Mouse (Mus musculus): ENCODE data around the gene Fars2.
"Not testable (repeated sequence)": the region's sequence is repeated elsewhere in the genome, so short reads cannot be mapped to it uniquely, and the experiment has no call there.

The Fars2 gene

GRCm38 (mm10) chr13:36366304-36366703 is 249.1 kb downstream of the Fars2 start:
- no peak for DNase-seq (ENCODE audit: low read depth, low spot score)

GRCm38 (mm10) chr13:36367712-36368491 is 250.7 kb downstream of the Fars2 start:
- no peak for DNase-seq (ENCODE audit: low read depth, low spot score)

- no peak for DNase-seq (ENCODE audit: low read depth, low spot score)
Measured at GRCm38 (mm10) chr13:36368799-36369198, 251.6 kb downstream of the Fars2 start.

GRCm38 (mm10) chr13:36369400-36369799 is 252.2 kb downstream of the Fars2 start:
- DNase-seq (ENCODE audit: low read depth, low spot score) = no peak

- DNase-seq (ENCODE audit: low read depth, low spot score) = no peak
Measured at GRCm38 (mm10) chr13:36383236-36383635, 266.0 kb downstream of the Fars2 start.

GRCm38 (mm10) chr13:36386074-36386473 is 268.9 kb downstream of the Fars2 start:
- no peak for DNase-seq (ENCODE audit: low read depth, low spot score)

- no peak for DNase-seq (ENCODE audit: low read depth, low spot score)
Measured at GRCm38 (mm10) chr13:36391936-36392335, 274.7 kb downstream of the Fars2 start.

- no peak for DNase-seq (ENCODE audit: low read depth, low spot score)
Measured at GRCm38 (mm10) chr13:36392666-36393065, 275.5 kb downstream of the Fars2 start.

GRCm38 (mm10) chr13:36401011-36401410 is 283.8 kb downstream of the Fars2 start:
- DNase-seq (ENCODE audit: low read depth, low spot score) = no peak

- no peak for DNase-seq (ENCODE audit: low read depth, low spot score)
Measured at GRCm38 (mm10) chr13:36413276-36413675, 296.1 kb downstream of the Fars2 start.

- no peak for DNase-seq (ENCODE audit: low read depth, low spot score)
Measured at GRCm38 (mm10) chr13:36415176-36415575, 298.0 kb downstream of the Fars2 start.

GRCm38 (mm10) chr13:36416546-36416945 is 299.3 kb downstream of the Fars2 start:
- no peak for DNase-seq (ENCODE audit: low read depth, low spot score)

GRCm38 (mm10) chr13:36419357-36419756 is 302.1 kb downstream of the Fars2 start:
- no peak for DNase-seq (ENCODE audit: low read depth, low spot score)

- DNase-seq (ENCODE audit: low read depth, low spot score) = no peak
Measured at GRCm38 (mm10) chr13:36422446-36422845, 305.2 kb downstream of the Fars2 start.

GRCm38 (mm10) chr13:36425824-36426705 is 308.9 kb downstream of the Fars2 start:
- not testable (repeated sequence) for DNase-seq (ENCODE audit: low read depth, low spot score)

GRCm38 (mm10) chr13:36429500-36430189 is 312.4 kb downstream of the Fars2 start:
- no peak for DNase-seq (ENCODE audit: low read depth, low spot score)

GRCm38 (mm10) chr13:36430420-36431114 is 313.4 kb downstream of the Fars2 start:
- DNase-seq (ENCODE audit: low read depth, low spot score) = no peak

- no peak for DNase-seq (ENCODE audit: low read depth, low spot score)
Measured at GRCm38 (mm10) chr13:36431974-36432518, 314.8 kb downstream of the Fars2 start.

- DNase-seq (ENCODE audit: low read depth, low spot score) = no peak
Measured at GRCm38 (mm10) chr13:36444748-36445423, 327.7 kb downstream of the Fars2 start.

- DNase-seq (ENCODE audit: low read depth, low spot score) = no peak
Measured at GRCm38 (mm10) chr13:36447947-36448346, 330.7 kb downstream of the Fars2 start.

GRCm38 (mm10) chr13:36448565-36448964 is 331.4 kb downstream of the Fars2 start:
- no peak for DNase-seq (ENCODE audit: low read depth, low spot score)
